Mouse (Mus musculus) heart, adult 2 months (tissue): ENCODE results near the gene Rnf213.

Experiments used
- CTCF ChIP-seq: fragments of 200-600 bp; IDR thresholded peaks from 2 replicates; pipeline ENCODE4 v1.8.1; 2022; ENCODE audit warnings: antibody characterized with exemption, mild to moderate bottlenecking, moderate library complexity
- EP300 ChIP-seq: fragments of 200-500 bp; IDR thresholded peaks from 2 replicates; pipeline ENCODE4 v1.6.1; 2011; ENCODE audit warnings: low read depth, low read length, control low read depth; ENCODE audit not compliant: insufficient read depth

GRCm38 (mm10) chr11:119442199-119442598 is 49.3 kb downstream of the Rnf213 start:
- no peak for TF ChIP-seq EP300
- peak; percentile 47 for TF ChIP-seq CTCF
